ENCODE assay signal across 18 mouse cellular contexts in the genomic region with DNA sequence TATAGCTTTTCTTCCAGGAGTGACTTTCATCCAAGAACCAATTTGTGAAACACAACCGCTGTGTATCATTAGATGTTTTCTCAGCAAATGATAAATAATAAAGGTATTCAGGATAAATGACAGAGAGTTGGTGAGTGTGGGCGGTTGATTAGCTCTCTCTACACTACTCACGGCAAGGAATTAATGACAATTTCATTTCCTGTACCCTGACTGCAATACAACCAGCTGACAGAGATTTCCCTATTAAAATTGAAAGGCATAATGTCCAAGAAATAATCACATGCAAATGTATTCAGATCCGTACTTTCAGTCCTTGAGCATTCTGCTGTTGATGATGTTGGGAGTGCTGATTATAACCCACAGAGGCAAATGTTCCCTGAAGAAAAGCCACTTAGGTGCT.
A peak's percentile ranks its signal among the peaks of the same experiment; 100 is the strongest.
DNase-seq lines count a peak whose midpoint lies in the region; ATAC-seq and TF ChIP-seq lines count a peak whose summit lies in the region.
"Had no signal": no experiment of that assay in that cellular context is flagged by ENCODE, and none has a peak within 500 bp of the region (broad histone marks: within the 10 kb centered on the region; RNA-seq: fewer than 3 reads in every experiment).

No protein-coding gene starts in this region.

- peak; percentile 19; the same call in 1 of the 2 replicates for ATAC-seq in midbrain, embryonic 12.5 days (ENCODE audit: low FRiP score, low read depth)
- ATAC-seq in midbrain, postnatal 0 days (ENCODE audit: low FRiP score): no peak
- peak; percentile 40; the same call in 1 of the 2 replicates for ATAC-seq in forebrain, postnatal 0 days
- ATAC-seq: intestine, embryonic 16.5 days had no signal

- TF ChIP-seq CTCF in midbrain, postnatal 0 days (IDR thresholded peaks at IDR 0.05): no peak
- TF ChIP-seq CTCF in brain, embryonic 14.5 days (IDR thresholded peaks at IDR 0.05; ENCODE audit: borderline replicate concordance, extremely low read depth, insufficient read depth, insufficient read length): no peak
- TF ChIP-seq CTCF in forebrain, postnatal 0 days (IDR thresholded peaks at IDR 0.05; ENCODE audit: low read depth): no peak

- no peaks in the 10 kb centered on the region for H3K9me3 ChIP-seq in midbrain, embryonic 12.5 days
- H3K9me3 ChIP-seq in midbrain, postnatal 0 days (ENCODE audit: low read length): no peaks in the 10 kb centered on the region
- H3K9me3 ChIP-seq in forebrain, postnatal 0 days (ENCODE audit: low read length): no peaks in the 10 kb centered on the region
- H3K9me3 ChIP-seq: embryonic facial prominence, embryonic 12.5 days; heart, embryonic 10.5 days; hindbrain, embryonic 15.5 days had no signal

- H3K4me2 ChIP-seq in midbrain, embryonic 12.5 days (replicated peaks): no peak overlapping the region
- no peak overlapping the region for H3K4me2 ChIP-seq in midbrain, postnatal 0 days (ENCODE audit: low read depth, low read length, poor library complexity, severe bottlenecking)
- no peak overlapping the region for H3K4me2 ChIP-seq in forebrain, postnatal 0 days (ENCODE audit: low read depth)
- H3K4me2 ChIP-seq: embryonic facial prominence, embryonic 12.5 days; hindbrain, embryonic 15.5 days had no signal

- H3K9ac ChIP-seq in midbrain, embryonic 12.5 days (replicated peaks): no peak overlapping the region
- no peak overlapping the region for H3K9ac ChIP-seq in midbrain, postnatal 0 days (replicated peaks; ENCODE audit: low read length, poor library complexity, severe bottlenecking)
- no peak overlapping the region for H3K9ac ChIP-seq in forebrain, postnatal 0 days
- H3K9ac ChIP-seq: embryonic facial prominence, embryonic 12.5 days; hindbrain, embryonic 15.5 days had no signal

- H3K4me3 ChIP-seq in midbrain, embryonic 12.5 days: no peak overlapping the region
- no peak overlapping the region for H3K4me3 ChIP-seq in midbrain, postnatal 0 days (ENCODE audit: low read depth, low read length)
- H3K4me3 ChIP-seq in forebrain, postnatal 0 days (ENCODE audit: low read depth, low read length): no peak overlapping the region
- H3K4me3 ChIP-seq: embryonic facial prominence, embryonic 12.5 days; heart, embryonic 10.5 days; hindbrain, embryonic 15.5 days had no signal

- DNase-seq in midbrain, postnatal 0 days (ENCODE audit: low spot score): no peak
- DNase-seq in brain, adult 2 months (ENCODE audit: low read depth, low spot score): peak; percentile 11
- DNase-seq in brain, embryonic 14.5 days (ENCODE audit: low read depth): peak; percentile 58
- DNase-seq in forebrain, postnatal 0 days: no peak
- no peak for DNase-seq in urinary bladder, postnatal 4 days (ENCODE audit: low spot score in 2 of 2)
- DNase-seq: adrenal gland, adult 2 months; adrenal gland, postnatal 25 days; cerebellum, adult 11 months; cerebellum, adult 8-10 months; cerebellum, postnatal 14 days; gastrocnemius, postnatal 10 days; heart, adult 18-20 months; heart, postnatal 10 days had no signal

- H3K4me1 ChIP-seq in midbrain, embryonic 12.5 days: no peaks in the 10 kb centered on the region
- no peaks in the 10 kb centered on the region for H3K4me1 ChIP-seq in midbrain, postnatal 0 days (ENCODE audit: insufficient read depth, low read length)
- H3K4me1 ChIP-seq in forebrain, postnatal 0 days (ENCODE audit: insufficient read depth): no peaks in the 10 kb centered on the region
- H3K4me1 ChIP-seq: embryonic facial prominence, embryonic 12.5 days; heart, embryonic 10.5 days; hindbrain, embryonic 15.5 days had no signal

- H3K27me3 ChIP-seq in midbrain, embryonic 12.5 days: no peaks in the 10 kb centered on the region
- H3K27me3 ChIP-seq in midbrain, postnatal 0 days (ENCODE audit: insufficient read depth, low read length): no peaks in the 10 kb centered on the region
- no peaks in the 10 kb centered on the region for H3K27me3 ChIP-seq in forebrain, postnatal 0 days (ENCODE audit: insufficient read depth, low read length)
- H3K27me3 ChIP-seq: embryonic facial prominence, embryonic 12.5 days; hindbrain, embryonic 15.5 days had no signal

- no peaks in the 10 kb centered on the region for H3K36me3 ChIP-seq in midbrain, embryonic 12.5 days
- no peaks in the 10 kb centered on the region for H3K36me3 ChIP-seq in midbrain, postnatal 0 days (ENCODE audit: insufficient read depth, low read length)
- H3K36me3 ChIP-seq in forebrain, postnatal 0 days (ENCODE audit: insufficient read depth): no peaks in the 10 kb centered on the region
- H3K36me3 ChIP-seq: embryonic facial prominence, embryonic 12.5 days; heart, embryonic 10.5 days; hindbrain, embryonic 15.5 days had no signal

- whole genome bisulfite sequencing in midbrain, embryonic 12.5 days: 83% methylated on average over 4 of the region's 4 CpGs
- WGBS in midbrain, postnatal 0 days: 69% methylated on average over 4 of the region's 4 CpGs
- WGBS in forebrain, postnatal 0 days: 42% methylated on average over 4 of the region's 4 CpGs

- H3K27ac ChIP-seq in midbrain, embryonic 12.5 days (replicated peaks): no peak overlapping the region
- H3K27ac ChIP-seq in midbrain, postnatal 0 days (ENCODE audit: low read depth, low read length): no peak overlapping the region
- no peak overlapping the region for H3K27ac ChIP-seq in forebrain, postnatal 0 days (ENCODE audit: low read depth, low read length)
- H3K27ac ChIP-seq: embryonic facial prominence, embryonic 12.5 days; heart, embryonic 10.5 days; hindbrain, embryonic 15.5 days had no signal

- no peak for TF ChIP-seq POLR2A in brain, embryonic 14.5 days (IDR thresholded peaks at IDR 0.05; ENCODE audit: borderline replicate concordance, extremely low read depth, insufficient read depth, insufficient read length, poor library complexity, severe bottlenecking)

Comparison
In these comparisons a context has a peak if more than half of its experiments do, and no peak if none do; other contexts are left out.
1. DNase-seq: peak in brain, adult 2 months (single experiment) and brain, embryonic 14.5 days (single experiment); none in midbrain, postnatal 0 days (single experiment), forebrain, postnatal 0 days (single experiment) and urinary bladder, postnatal 4 days (0 of 2).